Comparison of ENCODE assay signal across 8 mouse cellular contexts in the genomic region with DNA sequence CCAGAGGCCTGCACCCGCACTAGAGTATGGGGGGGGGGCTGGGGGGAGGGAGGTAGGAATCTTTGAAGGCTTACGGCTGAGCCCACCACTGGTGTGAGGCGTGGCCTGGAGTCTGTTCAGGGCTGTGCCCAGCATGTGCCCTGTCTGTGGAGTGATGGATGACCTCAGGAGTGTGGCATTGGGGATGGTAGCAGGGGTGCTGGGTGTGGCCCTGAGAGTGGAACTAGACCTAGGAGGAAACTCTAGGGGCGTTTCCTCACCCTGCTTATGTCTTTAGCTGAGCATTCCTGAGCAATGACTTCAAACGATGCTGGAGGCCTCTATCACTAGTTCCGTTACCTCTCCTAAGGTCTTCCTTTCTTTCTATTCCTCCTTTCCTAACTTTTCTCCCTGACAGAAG. TPM values are rescaled to one million over a fixed set of nuclear protein-coding genes. Genes with fewer than 3 reads are reported as not detected.
DNase-seq lines count a peak whose midpoint lies in the region; ATAC-seq and TF ChIP-seq lines count a peak whose summit lies in the region.

No protein-coding gene starts in this region.

- WGBS in heart, embryonic 10.5 days: 12% methylated on average over 6 of the region's 6 CpGs
- 25% methylated on average over 6 of the region's 6 CpGs for WGBS in limb, embryonic 10.5 days
- 56% methylated on average over 6 of the region's 6 CpGs for WGBS in midbrain, embryonic 13.5 days
- WGBS in cerebellum, adult 2 months: 68% methylated on average over 6 of the region's 6 CpGs

- no peaks in the 10 kb centered on the region; the same call in 1 of the 2 replicates for H3K9me3 ChIP-seq in heart, embryonic 10.5 days
- no peaks in the 10 kb centered on the region for H3K9me3 ChIP-seq in limb, embryonic 10.5 days (replicated peaks)
- H3K9me3 ChIP-seq in midbrain, embryonic 13.5 days: no peaks in the 10 kb centered on the region

- POLR2A ChIA-PET in Patski (lab: Charles Lee): no interaction called here

- DNase-seq in A20 (ENCODE audit: low read depth, low spot score) (peak; percentile 35), Patski (ENCODE audit: low read depth, low spot score) (no peak)
- DNase-seq in heart, embryonic 10.5 days (ENCODE audit: low spot score): peak; percentile 86
- DNase-seq in limb, embryonic 10.5 days (ENCODE audit: low spot score): no peak
- DNase-seq in cerebellum, adult 2 months: no peak
- DNase-seq in layer of hippocampus, postnatal 10 days (ENCODE audit: low spot score in 2 of 2): no peak

- in situ Hi-C loops in Patski (cut with MboI; ENCODE audit: low pct_unique_long_range_greater_than_20kb): loop anchor here (10.0 to 25.0 kb wide), 2 partner anchors 404 to 1146 kb away; partner anchors contain the start of genes Mboat7, Rdh13 and Tsen34

- peaks cover 24% of the 10 kb centered on the region for H3K36me3 ChIP-seq in heart, embryonic 10.5 days
- H3K36me3 ChIP-seq in limb, embryonic 10.5 days: peaks cover 6% of the 10 kb centered on the region
- peaks cover 20% of the 10 kb centered on the region for H3K36me3 ChIP-seq in midbrain, embryonic 13.5 days

- peak overlapping the region; percentile 68 for H3K4me3 ChIP-seq in heart, embryonic 10.5 days
- H3K4me3 ChIP-seq in limb, embryonic 10.5 days: peak overlapping the region; percentile 51
- peak overlapping the region; percentile 53 for H3K4me3 ChIP-seq in midbrain, embryonic 13.5 days (replicated peaks)
- no peak overlapping the region for H3K4me3 ChIP-seq in cerebellum, adult 2 months (replicated peaks; ENCODE audit: insufficient read depth, low read depth, low read length)

- no peak for TF ChIP-seq CTCF in Patski (IDR thresholded peaks at IDR 0.05)
- TF ChIP-seq CTCF in cerebellum, adult 2 months (IDR thresholded peaks at IDR 0.05; ENCODE audit: borderline replicate concordance, insufficient read depth, low read depth, low read length): no peak

- peaks cover 32% of the 10 kb centered on the region for H3K4me1 ChIP-seq in heart, embryonic 10.5 days
- peaks cover 42% of the 10 kb centered on the region for H3K4me1 ChIP-seq in limb, embryonic 10.5 days
- peaks cover 34% of the 10 kb centered on the region for H3K4me1 ChIP-seq in midbrain, embryonic 13.5 days (replicated peaks)
- no peaks in the 10 kb centered on the region for H3K4me1 ChIP-seq in cerebellum, adult 2 months (ENCODE audit: control insufficient read depth, insufficient read depth, low read length)

- H3K27me3 ChIP-seq in Patski: no peaks in the 10 kb centered on the region
- H3K27me3 ChIP-seq in heart, embryonic 10.5 days (ENCODE audit: insufficient read depth, poor library complexity, severe bottlenecking): no peaks in the 10 kb centered on the region
- no peaks in the 10 kb centered on the region for H3K27me3 ChIP-seq in limb, embryonic 10.5 days (ENCODE audit: low read depth, poor library complexity, severe bottlenecking)
- H3K27me3 ChIP-seq in midbrain, embryonic 13.5 days: no peaks in the 10 kb centered on the region
- H3K27me3 ChIP-seq in cerebellum, adult 2 months (ENCODE audit: control insufficient read depth, insufficient read depth, low read length): no peaks in the 10 kb centered on the region

- TF ChIP-seq POLR2A in cerebellum, adult 2 months (IDR thresholded peaks at IDR 0.05; ENCODE audit: borderline replicate concordance, insufficient read depth, low read length): no peak

- H3K9ac ChIP-seq in midbrain, embryonic 13.5 days (replicated peaks): peak overlapping the region; percentile 84; the same call in 1 of the 2 replicates

- peak overlapping the region; percentile 59 for H3K4me2 ChIP-seq in midbrain, embryonic 13.5 days (replicated peaks)

- peak; percentile 57 for ATAC-seq in Patski
- ATAC-seq in midbrain, embryonic 13.5 days: peak; percentile 9; the same call in 1 of the 2 replicates
- ATAC-seq in cerebellum, adult (ENCODE audit: insufficient number of reproducible peaks, low FRiP score, low TSS enrichment): no peak

- CTCF ChIA-PET in Patski (lab: Charles Lee): interaction anchor here (1.0 kb wide), 1 partner anchor 11 kb away, joined by 3 read pairs; no protein-coding TSS in a partner anchor

- H3K27ac ChIP-seq in heart, embryonic 10.5 days: peak overlapping the region; percentile 93
- H3K27ac ChIP-seq in limb, embryonic 10.5 days: peak overlapping the region; percentile 90; the same call in 1 of the 2 replicates
- H3K27ac ChIP-seq in midbrain, embryonic 13.5 days: no peak overlapping the region
- H3K27ac ChIP-seq in cerebellum, adult 2 months (ENCODE audit: insufficient read depth, low read length): no peak overlapping the region

RNA-seq across cellular contexts. Expression of gene Prkcg, which starts 2.2 kb away (rescaled TPM):
- polyA plus RNA-seq in Patski (2021): 4.7 TPM
- polyA plus RNA-seq in heart, embryonic 10.5 days (2016; fragmentation: Nextera tagmentation; extraction: Ambion mirVana): 0.16 and 0.35 TPM in 2 replicates
- 0.06 TPM in 1 of 2 replicates, not detected in the other for polyA plus RNA-seq in limb, embryonic 10.5 days (2016; fragmentation: Nextera tagmentation; extraction: Ambion mirVana)
- 0.66 and 1.7 TPM in 2 replicates for polyA plus RNA-seq in midbrain, embryonic 13.5 days (2015; fragmentation: Nextera tagmentation; extraction: Ambion mirVana)
- 152 and 195 TPM in 2 replicates for polyA plus RNA-seq in cerebellum, adult 2 months (2012; rRNA removed)
- 100 to 1,000 TPM; 448 to 472 TPM for total RNA-seq in layer of hippocampus, postnatal 10 days (2021)

RNA-seq across cellular contexts. Expression of gene Myadm, which starts 2.3 kb away (rescaled TPM):
- polyA plus RNA-seq in Patski (2021): 76.4 TPM
- polyA plus RNA-seq in heart, embryonic 10.5 days (2016; fragmentation: Nextera tagmentation; extraction: Ambion mirVana): 127 and 180 TPM in 2 replicates
- 23.6 and 29.4 TPM in 2 replicates for polyA plus RNA-seq in limb, embryonic 10.5 days (2016; fragmentation: Nextera tagmentation; extraction: Ambion mirVana)
- polyA plus RNA-seq in midbrain, embryonic 13.5 days (2015; fragmentation: Nextera tagmentation; extraction: Ambion mirVana): 21.8 and 23.8 TPM in 2 replicates
- polyA plus RNA-seq in cerebellum, adult 2 months (2012; rRNA removed): 43.3 and 45.3 TPM in 2 replicates
- total RNA-seq in layer of hippocampus, postnatal 10 days (2021): 10 to 100 TPM; 89.7 to 91.6 TPM

RNA-seq across cellular contexts. Expression of gene Cacng7, which starts 41.6 kb away (rescaled TPM):
- 5.2 TPM for polyA plus RNA-seq in Patski (2021)
- polyA plus RNA-seq in heart, embryonic 10.5 days (2016; fragmentation: Nextera tagmentation; extraction: Ambion mirVana): 0.22 and 1.3 TPM in 2 replicates
- polyA plus RNA-seq in limb, embryonic 10.5 days (2016; fragmentation: Nextera tagmentation; extraction: Ambion mirVana): 0.67 and 2.4 TPM in 2 replicates
- polyA plus RNA-seq in midbrain, embryonic 13.5 days (2015; fragmentation: Nextera tagmentation; extraction: Ambion mirVana): 4.3 and 5.2 TPM in 2 replicates
- polyA plus RNA-seq in cerebellum, adult 2 months (2012; rRNA removed): 278 and 296 TPM in 2 replicates
- 100 to 1,000 TPM; 114 to 119 TPM for total RNA-seq in layer of hippocampus, postnatal 10 days (2021)

RNA-seq across cellular contexts. Expression of gene Nlrp12, which starts 41.7 kb away (rescaled TPM):
- polyA plus RNA-seq in Patski (2021): not detected
- 0.06 TPM in 1 of 2 replicates, not detected in the other for polyA plus RNA-seq in heart, embryonic 10.5 days (2016; fragmentation: Nextera tagmentation; extraction: Ambion mirVana)
- not detected in 2 replicates for polyA plus RNA-seq in limb, embryonic 10.5 days (2016; fragmentation: Nextera tagmentation; extraction: Ambion mirVana)
- polyA plus RNA-seq in midbrain, embryonic 13.5 days (2015; fragmentation: Nextera tagmentation; extraction: Ambion mirVana): not detected in 2 replicates
- 0.02 TPM in 1 of 2 replicates, not detected in the other for polyA plus RNA-seq in cerebellum, adult 2 months (2012; rRNA removed)
- under 1 TPM; 0.11 to 0.18 TPM for total RNA-seq in layer of hippocampus, postnatal 10 days (2021)

Comparison
In these comparisons a context has a peak if more than half of its experiments do, and no peak if none do; other contexts are left out.
1. DNase-seq: peak in A20 (single experiment) and heart, embryonic 10.5 days (single experiment); none in Patski (single experiment), limb, embryonic 10.5 days (single experiment), cerebellum, adult 2 months (0 of 2) and layer of hippocampus, postnatal 10 days (0 of 2).
2. H3K27ac ChIP-seq: peak in heart, embryonic 10.5 days (single experiment) and limb, embryonic 10.5 days (single experiment); none in midbrain, embryonic 13.5 days (single experiment) and cerebellum, adult 2 months (single experiment).
3. RNA of gene Prkcg, which starts 2.2 kb away (polyA plus RNA-seq): 152 to 195 TPM in cerebellum, adult 2 months; 4.7 TPM in Patski (single experiment), 0.66 to 1.7 TPM in midbrain, embryonic 13.5 days, 0.16 to 0.35 TPM in heart, embryonic 10.5 days and 0.06 TPM in limb, embryonic 10.5 days; every median in the first group is over 10 times any median in the second.
4. RNA of gene Cacng7, which starts 41.6 kb away (polyA plus RNA-seq): 278 to 296 TPM in cerebellum, adult 2 months; 5.2 TPM in Patski (single experiment), 4.3 to 5.2 TPM in midbrain, embryonic 13.5 days, 0.67 to 2.4 TPM in limb, embryonic 10.5 days and 0.22 to 1.3 TPM in heart, embryonic 10.5 days; every median in the first group is over 10 times any median in the second.